Mouse (Mus musculus) brain, embryonic 14.5 days (tissue): Measurements from ENCODE around the gene Pnmal2. TPM values are rescaled to one million over a fixed set of nuclear protein-coding genes. Genes with fewer than 3 reads are reported as not detected.
"Not testable (repeated sequence)": the region's sequence is repeated elsewhere in the genome, so short reads cannot be mapped to it uniquely, and the experiment has no call there.

ENCODE experiments used
- DNase-seq: peaks from one replicate; pipeline ENCODE4 v3.0.0-alpha.2; 2011; ENCODE audit warnings: low read depth
- CTCF ChIP-seq: fragments of 200-500 bp; IDR thresholded peaks from 2 replicates; pipeline ENCODE4 v1.5.1; 2012; ENCODE audit warnings: inconsistent platforms, mild to moderate bottlenecking, moderate library complexity, borderline replicate concordance; ENCODE audit not compliant: insufficient read depth, insufficient read length; ENCODE audit errors: extremely low read depth
- POLR2A ChIP-seq: fragments of 200-500 bp; IDR thresholded peaks from 2 replicates; pipeline ENCODE4 v1.6.1; 2012; ENCODE audit warnings: mild to moderate bottlenecking, inconsistent platforms, borderline replicate concordance; ENCODE audit not compliant: poor library complexity, insufficient read depth, insufficient read length, severe bottlenecking; ENCODE audit errors: extremely low read depth
- polyA plus RNA-seq: library from polyadenylated mRNA; depleted of rRNA; stranded (reverse); fragments of >200 nt; gene quantifications from 2 replicates; pipeline ENCODE4 v1.2.3, GENCODE M21; 2012

Gene Pnmal2
- polyA plus RNA-seq, 1 experiment = 96.9 TPM

- TF ChIP-seq CTCF (no peak), POLR2A (no peak)
- no peak for DNase-seq
These were observed 4.5 kb downstream of the Pnmal2 start for GRCm38 (mm10) chr7:16948923-16949458.

DNA sequence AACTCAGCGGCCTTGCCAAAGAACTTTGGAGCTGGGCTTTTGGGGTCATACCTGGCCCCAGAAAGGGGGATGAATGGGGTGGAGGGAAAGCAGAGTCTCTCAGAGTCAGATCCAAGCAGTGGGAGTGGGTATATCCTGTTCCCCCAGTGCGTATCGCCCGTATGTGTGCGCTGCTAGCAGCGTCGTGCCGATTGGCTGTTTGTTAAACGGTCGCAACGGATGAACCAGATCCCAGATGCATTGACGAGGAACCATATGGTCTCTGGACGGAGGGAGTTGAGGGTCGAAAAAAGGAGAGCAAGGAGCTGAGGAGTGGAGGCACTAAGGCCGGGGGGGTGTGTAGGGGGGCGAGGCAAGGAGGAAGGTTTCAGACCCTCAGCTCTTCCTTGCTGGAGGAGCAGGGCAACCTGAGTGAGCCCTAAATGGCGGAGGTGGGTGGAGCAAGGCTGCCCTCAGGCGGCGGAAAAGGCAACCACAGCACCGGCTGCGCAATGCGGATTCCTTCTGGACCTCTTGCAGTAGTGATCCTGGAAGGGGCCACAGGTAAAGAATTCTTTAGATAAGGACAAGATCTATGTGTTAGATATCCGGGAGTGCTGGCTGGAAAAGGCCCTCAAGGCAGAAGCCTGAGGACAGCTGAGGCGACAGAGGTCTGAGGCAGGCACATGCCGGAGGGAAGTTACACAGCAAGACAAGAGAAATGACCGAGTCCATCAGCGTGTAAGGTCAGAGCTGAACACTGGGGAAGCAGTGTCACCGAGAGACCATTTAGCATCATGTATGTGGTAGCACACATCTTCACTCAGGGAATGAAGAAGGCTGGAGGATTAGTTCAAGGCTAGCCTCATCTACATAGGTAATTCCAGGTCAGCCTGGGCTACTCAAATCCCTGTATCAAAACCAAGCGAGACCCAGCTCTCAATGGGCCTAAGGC, 5.7 kb downstream of the Pnmal2 start:
- TF ChIP-seq CTCF (peak; percentile 99), POLR2A (no peak)
- DNase-seq = peak; percentile 91

DNA sequence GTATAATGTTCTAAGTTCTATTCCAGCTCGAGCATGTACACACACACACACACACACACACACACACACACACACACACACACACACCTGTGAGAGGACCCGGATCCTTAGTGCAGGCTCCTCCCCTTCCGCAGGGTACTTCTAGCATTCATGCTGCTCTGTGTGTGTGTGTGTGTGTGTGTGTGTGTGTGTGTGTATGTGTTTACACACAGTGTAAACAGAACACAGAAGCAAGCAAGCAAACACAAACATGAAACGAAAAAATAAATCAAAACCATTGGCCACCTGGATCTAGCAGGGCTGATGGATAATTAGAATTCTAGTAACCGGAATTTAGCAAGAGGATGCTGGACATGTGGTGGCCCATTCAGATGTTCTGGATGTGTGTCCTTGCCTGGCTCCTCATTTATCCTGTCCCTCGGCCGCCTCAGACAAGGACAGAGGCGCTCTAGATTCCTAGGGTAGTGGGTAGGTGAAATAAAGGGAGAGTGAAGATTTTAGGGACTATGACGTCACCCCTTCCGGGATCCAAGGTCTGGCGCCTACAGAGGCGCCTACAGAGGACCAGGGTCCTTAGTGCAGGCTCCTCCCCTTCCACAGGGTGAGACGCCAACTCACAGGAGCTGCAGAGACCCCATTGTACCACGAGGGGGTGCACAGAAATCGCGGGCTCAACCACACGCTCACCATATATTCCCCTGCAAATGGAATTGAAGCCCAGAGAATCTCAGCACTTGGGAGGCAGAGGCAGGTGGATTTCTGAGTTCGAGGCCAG, 6.6 kb downstream of the Pnmal2 start:
- peak; percentile 91 for TF ChIP-seq CTCF
- no peak for TF ChIP-seq POLR2A

GRCm38 (mm10) chr7:16953776-16954175, 9.3 kb downstream of the Pnmal2 start:
- not testable (repeated sequence) for DNase-seq

More for the DNA sequence above, 6.6 kb downstream of the Pnmal2 start:
- peak; percentile 91 for DNase-seq

DNA sequence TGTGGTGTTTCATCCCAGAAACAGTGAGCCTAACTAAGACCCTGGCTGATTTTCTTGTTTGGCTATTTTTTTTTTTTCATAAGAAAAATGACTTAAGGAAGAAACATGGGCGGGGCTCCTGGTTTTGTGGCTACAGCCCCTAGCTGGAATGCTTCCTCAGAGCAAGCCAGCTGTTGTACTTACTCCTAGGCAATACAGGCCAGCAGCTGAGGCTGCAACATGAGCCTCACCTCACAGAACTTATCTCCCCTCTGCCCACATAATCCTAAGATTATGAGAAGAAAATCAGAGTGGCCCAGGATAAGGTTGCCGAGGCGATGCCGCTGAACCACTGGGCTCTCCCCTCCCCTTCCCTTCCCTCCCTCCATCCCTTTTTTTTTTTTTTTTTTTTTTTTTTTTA, 11.2 kb downstream of the Pnmal2 start:
- TF ChIP-seq CTCF = no peak
- TF ChIP-seq POLR2A = no peak
- no peak for DNase-seq

DNA sequence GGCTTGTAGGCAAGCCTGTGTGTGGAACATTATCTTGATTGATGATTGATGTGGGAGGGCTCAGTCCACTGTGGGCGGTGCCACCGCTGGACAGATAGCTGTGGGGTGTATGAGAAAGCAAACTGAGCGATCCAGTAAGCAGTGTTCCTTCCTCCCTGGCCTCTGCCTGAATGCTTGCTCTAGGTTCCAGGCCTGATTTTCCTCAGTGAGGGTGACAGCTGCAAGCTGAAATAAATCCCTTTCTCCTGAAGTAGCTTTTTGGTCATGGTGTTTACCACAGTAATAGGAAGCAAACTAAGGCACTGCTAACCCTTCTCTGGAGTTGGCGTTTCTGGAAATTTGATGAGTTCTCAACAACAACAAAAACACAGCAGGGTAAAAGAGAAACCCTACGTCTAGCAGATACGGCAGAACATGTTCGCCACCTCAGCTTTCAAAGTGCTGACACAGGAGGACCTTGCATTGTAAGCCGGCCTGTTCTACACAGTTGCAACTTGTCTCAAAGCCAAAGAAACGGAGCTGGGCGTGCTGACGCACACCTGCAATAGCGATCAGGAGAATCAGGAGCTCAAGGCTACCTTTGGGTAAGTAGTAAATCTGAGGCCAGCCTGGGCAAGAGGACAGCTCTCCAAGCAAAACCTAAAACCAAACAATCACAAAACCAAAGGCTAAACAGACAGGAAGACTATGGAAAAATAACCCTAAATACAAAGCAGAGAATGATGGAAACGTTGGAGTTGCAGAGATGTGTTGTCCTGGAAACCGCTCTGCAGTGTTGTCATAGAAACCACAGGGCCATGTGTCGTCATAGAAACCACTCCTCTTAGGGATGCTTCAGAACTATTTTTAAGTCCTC, 12.2 kb downstream of the Pnmal2 start:
- TF ChIP-seq CTCF (no peak), POLR2A (no peak)
- peak; percentile 94 for DNase-seq

DNA sequence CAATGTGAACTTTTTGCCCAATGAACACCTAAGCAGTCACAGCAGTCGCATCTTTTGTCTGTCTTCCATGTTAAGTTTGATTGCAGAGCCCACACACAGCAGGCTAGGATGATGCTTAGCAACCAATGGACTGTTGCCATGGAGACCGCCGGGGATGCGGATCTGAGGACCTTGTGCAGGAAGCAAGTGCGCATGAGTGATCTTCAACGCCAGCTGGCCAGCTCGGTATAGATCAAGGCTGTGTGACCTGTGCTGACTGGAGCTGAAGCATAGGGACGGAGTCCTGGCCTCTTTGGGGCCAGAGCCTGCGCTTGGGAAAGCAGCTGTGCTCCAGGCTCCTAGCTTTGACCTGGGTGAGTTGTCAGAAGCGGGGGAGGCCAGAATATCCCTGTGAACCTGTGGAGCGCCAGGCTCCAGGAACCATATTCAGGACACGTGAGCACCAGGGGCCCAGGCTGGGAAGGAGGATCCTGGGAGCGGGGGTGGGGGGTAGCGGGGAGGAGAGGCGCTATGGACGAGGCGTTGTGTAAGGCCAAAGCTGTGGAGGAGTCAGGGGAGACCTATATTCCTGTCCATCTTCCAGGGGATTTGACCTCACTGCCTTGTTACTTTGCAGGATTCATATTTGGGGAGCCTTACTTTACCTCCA, 15.2 kb downstream of the Pnmal2 start, which contains the start of gene Pnmal1:
Pnmal1 (plus strand) TSS at position 141 of the 649 bp plus-strand sequence.
- DNase-seq = peak; percentile 99
- TF ChIP-seq POLR2A (peak; percentile 9; the same call in 1 of the 2 replicates), CTCF (no peak)

DNA sequence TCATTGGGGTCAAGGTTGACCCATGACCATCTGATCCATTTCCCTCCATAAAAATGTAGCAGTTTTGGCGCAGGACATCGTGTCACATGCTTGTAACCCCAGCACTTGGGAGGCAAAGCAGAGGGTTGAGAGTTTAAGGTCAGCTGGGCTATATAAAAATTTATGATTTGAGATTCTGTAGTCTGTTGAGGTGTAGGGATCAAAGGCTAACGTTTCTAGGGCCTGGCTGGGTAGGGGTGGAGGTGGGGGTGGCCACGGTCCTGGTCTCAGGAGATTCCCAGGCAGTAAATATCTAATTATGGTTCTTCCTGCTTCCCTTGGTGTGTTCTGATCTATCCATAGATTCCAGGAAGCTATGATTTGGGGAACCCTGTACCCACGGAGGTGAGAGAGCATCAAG, 17.2 kb downstream of the Pnmal2 start:
- DNase-seq = no peak
- TF ChIP-seq POLR2A = no peak
- no peak for TF ChIP-seq CTCF

GRCm38 (mm10) chr7:16968414-16968813, 23.9 kb downstream of the Pnmal2 start:
- DNase-seq = no peak
- TF ChIP-seq CTCF (no peak), POLR2A (no peak)

DNA sequence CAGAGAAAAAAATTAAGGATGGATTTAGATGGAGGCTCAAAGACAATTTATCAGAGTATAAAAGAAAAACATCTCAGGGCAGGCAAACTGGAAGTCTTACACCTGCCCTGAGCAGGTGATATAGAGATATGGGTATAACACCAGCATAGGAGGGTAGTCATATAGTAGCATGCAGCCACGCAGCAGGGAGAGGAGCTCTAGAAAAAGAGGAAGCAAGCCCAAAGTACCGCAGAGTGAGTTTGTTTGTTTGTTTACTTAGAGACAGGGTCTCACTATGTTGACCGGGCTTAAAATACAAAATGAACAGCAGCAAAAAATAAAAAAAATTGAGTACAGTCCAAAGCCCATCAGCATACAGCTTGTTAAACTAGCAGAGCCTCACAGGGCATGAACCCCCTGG, 26.7 kb downstream of the Pnmal2 start:
- DNase-seq = no peak
- TF ChIP-seq POLR2A (no peak), CTCF (no peak)
